Mouse (Mus musculus) thymus, postnatal 14 days (tissue): ENCODE results near the gene Gas2.

Experiments used
- DNase-seq: peaks from one replicate; pipeline ENCODE4 v3.0.0; 2021

The Gas2 gene

DNA sequence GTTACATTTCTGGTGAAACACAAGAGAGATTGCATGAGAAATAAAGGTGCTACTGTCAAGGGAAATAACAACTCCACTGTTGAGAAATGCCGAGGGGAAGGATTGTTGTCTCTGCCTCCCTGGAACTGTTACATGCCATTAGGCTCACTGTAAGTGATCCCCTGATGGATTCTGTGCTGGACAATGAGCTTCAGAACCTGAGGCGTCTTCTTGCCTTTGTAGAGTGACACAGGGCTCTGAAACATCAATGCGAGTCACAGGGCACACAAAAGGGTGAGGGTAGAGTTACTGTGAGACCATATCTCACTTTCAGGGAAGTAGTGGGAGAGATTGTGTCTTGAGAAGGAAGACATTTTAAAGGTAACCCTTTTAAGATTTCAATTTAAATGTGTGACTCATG is 23.5 kb downstream of the Gas2 start:
- no peak for DNase-seq

DNA sequence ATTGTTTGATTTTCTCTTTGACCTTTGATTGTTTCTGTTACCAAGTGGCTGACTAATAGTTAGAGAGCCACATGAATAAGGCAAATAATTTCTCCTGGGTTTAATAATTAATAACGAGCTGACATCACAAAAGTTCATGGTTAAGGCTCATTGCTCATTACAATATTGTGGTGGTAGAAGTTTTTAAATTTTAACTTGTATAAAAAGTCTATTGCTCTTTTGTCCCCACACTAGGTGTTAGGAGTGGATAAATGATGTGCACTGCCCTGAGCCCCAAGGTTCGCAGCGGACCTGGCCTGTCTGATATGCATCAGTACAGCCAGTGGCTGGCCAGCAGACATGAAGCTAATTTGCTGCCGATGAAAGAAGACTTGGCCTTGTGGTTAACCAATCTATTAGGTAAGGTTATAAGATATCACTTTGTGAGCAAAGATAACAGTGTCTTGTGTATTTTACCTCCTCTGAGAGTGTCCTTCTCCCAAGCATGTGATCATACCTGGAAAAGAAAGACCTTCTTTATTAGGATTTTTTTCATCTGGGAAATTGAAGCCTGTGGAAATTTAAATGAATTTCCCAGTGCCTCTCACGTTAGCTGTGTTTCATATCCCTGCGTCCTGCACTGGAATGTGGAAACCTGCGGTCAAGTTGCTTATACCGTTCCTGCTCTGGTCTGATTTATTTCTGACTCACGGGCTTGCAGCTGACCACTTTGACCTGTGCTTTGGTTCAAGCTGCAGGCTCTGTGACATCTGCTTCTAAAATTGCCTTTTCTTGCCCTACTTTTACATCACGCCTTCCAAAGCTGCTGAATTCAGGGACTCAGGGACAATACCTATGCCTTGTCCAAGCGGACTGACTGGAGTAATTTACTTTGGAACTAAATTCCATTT is 26.1 kb downstream of the Gas2 start:
- no peak for DNase-seq

DNA sequence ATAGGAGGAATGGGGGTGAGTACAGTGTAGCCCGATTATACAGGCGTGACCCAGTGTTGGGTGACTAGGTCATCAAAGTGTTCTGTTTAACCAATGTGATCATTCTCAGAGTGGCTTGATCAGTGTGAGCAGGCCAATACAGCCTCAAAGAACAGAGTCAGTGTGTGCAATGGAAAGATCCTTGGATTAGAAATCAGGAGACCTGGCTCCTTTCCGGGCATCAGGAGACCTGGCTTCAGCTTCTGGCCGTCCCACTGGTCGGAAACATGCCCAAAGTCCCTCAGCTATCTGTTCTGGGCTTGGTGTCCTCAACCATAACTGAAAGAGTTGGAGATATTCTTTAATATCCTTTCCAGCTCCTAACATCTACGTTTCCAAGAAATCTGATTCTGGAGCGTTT is 27.8 kb downstream of the Gas2 start:
- DNase-seq: no peak

DNA sequence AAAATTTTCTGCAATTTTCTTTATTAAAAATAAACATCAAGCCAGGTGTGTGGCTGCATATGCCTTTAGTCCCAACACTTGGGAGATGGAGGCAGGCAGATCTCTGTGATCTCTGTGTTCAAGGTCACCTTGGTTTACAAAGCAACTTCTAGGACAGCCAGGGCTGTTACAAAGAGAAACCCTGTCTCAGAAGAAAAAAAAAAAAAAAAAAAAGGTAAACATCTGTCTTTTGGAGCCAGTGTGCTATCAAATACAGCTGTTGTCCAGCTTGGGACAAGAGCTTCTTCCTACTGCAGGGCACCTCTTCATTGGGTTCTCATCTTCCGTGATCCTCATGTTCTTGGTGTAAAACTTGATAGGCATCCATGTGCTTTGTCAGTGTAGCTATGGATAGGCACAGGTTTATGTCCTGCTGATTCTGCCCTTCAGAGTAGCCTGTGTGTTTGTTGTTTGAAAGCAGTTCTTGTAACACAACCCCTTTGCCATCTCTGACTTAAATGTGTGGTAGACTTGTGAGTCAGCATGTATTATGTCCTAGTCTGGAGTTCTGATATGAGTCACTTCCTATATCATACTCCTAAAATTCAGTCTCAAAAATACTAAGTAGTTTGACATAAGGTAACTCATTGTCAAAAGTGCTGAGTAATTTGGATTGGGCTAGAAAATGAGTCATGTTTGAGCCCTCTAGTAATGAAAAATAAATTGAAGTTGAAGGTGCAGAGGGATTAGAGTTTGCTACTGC is 30.6 kb downstream of the Gas2 start:
- no peak for DNase-seq

DNA sequence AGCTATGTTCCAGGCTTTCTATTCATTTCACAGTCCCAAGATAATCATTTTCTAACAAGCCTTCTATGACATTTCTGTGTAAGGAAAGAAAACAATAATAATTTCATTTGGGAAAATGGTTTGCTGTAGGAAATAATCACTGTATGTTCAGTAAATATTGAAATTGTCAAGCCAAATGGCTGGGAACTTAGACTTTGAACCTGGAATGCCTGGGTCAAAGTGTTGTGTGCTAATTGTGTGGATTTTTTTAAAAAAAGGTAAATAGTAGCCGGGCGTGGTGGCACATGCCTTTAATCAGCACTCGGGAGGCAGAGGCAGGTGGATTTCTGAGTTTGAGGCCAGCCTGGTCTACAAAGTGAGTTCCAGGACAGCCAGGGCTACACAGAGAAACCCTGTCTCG is 31.2 kb downstream of the Gas2 start:
- DNase-seq: no peak

DNA sequence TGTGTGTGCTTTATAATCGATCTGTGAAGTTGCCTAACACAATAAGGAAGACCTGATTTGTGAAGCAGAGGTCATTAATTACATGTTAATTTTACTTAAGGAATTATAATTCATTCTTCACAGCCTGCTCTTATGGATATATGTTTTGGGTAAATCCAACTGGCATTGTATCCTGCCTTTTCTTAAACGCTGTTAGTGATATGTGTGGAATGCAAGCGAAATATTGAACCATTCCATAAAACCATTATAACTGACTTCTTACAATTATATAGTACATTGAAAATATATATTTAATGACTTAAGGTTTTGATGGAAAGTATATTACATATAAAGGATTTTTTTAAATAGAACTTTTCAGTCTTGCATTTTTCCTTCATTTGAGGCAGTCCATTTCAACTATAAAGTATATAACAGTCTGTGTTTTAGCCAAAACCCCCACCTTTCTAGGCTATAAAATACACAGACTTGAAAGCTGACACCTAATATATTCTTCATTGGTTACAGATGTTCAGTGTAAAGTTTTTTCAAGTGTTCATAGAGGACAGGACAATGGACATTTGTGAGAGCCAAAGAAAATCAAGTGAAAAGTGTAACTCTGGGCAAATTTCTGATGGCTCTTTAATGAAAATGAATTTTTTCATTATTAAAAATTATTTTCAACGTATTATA is 32.5 kb downstream of the Gas2 start:
- no peak for DNase-seq

DNA sequence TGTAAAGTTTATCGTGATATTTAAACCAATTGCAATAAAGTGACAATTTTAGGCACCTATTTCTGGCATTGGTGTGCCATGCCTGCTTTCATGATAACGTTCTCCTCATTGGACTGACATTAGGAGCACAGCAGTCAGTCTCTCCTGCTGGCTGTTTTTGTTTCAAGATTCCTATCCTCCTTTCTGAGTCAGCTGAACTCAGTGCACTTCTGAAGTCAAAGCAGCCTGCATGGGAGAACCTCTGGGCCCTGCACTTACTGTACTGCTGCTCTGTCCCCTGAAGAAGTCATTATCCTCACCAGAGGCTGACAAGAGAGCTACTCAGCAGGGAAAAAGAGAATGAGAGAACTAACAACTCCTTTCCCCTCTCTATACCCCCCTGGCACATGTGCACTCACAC is 33.1 kb downstream of the Gas2 start:
- DNase-seq: no peak

DNA sequence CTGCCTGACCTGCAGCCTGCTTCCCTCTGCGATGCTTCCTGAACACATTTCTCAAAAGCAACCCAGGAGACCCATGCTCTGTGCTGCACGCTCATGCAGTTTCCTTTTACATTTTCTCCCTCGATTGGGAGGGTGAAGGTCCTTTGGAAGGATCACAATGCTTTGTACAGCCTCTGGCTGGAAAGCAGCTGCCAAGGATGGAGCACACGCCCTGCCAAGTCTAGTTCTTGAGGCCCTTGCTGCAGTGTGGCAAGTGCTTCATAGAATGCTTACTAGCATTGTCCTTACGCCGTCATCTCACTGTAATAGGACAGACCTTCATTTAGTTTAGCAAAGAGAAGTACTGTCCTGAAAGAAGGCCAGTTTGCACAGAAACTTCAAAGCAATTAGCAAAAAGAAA is 37.3 kb downstream of the Gas2 start:
- no peak for DNase-seq

DNA sequence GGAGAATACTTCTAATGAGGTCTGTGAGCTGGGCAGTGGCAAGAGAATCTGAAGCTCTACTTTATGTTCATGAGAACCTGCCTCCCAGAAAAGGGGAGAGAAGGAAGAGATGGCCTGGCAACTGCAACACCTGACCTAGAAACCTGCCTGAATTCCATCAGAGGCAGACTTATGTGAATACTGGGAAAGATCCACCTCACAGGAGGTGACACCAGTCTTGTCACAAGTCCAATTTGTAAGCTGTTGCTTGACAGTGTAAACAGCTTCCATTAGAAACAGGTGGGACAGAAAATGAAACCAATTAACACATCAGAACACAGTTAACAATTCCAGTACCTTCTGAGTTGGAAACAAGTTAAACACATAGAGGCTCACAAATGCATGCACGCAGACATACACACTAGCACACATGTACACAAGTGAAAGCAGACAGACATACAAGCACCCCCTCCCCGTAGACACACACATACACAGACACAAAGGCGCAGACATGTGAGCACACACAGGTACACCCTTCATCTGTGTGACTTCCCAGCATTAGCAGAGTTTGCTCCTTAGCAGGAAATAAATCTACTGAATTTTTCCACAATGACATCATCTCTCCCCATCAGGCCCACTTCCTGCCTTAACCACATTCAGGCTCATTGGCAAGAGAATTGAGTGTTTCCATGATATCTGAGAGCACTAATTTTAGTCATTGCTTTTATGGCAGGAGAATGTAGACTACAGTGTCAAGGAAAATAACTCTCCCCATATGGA is 51.7 kb downstream of the Gas2 start:
- no peak for DNase-seq

DNA sequence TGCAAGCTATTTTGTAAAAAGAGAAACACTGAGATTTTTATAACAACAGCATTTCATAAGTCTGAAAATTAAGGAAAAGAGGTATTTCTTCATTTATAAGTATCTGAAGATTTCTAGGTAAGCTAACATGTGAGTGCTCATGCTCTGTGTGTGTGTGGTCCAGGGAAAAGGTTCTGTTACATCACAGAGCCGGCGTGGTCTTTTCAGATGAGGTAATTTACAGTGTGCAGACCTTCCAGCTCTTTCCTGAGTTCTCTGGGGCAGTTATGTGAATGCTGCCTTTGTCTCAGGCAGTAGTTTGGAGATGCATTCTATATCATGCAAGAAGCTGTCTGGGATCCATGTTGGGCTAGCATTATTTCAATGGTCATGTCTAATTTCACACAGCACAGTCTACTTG is 52.3 kb downstream of the Gas2 start:
- DNase-seq: no peak

DNA sequence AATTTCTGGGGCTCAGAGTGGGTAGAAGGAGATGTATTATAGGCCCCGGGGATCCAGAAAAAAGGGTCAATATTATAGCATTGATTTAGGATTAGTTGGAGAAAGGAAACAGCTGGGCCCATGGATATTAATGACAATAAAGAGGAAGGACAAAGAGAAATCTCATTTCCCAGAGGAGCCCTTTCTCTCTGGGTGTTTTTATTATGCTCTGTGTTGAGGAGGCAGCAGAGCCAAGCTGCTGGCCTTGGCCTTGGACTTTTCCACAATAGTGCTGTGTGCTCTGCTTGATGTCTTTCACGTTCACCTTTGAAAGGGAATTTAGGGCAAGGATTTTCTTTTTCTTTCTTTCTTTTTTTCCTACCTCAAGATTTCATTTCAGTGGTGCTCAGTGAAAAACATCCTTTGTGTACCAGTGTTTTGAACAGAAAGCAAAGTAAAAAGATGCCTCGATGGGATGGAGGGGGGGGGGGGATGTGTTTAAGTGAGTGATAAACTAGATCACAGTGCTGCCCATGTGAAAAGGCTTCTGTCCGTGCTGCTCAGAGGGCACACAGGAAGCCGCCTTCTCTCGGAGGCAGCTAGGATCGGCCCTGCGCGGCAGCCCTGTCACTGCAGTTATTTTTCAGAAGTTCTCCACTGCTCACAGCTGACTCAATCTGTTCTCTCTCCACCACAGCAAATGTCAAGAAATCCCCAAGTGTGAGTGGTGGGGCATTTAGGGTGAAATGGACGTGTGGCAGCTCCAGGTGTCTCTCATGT is 67.1 kb downstream of the Gas2 start:
- DNase-seq: no peak

DNA sequence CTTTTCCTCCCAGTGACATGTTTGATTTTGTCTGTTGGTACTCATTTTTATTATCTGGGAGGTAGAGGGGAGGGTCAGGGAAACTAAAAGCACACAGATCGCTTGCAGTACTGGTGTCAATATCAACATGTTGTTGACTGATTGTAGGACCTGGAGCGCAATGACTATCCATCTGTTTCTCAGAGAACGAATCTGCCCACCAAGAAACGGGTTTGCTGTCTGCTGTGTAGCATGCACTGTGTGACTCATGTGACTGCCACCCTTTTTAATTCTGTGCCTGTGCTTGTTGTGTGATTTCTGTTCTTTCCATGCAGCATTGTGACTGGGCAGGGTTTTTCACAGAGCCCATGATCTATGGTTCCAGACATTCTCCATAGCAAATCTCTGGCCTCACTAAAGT is 69.4 kb downstream of the Gas2 start:
- no peak for DNase-seq

DNA sequence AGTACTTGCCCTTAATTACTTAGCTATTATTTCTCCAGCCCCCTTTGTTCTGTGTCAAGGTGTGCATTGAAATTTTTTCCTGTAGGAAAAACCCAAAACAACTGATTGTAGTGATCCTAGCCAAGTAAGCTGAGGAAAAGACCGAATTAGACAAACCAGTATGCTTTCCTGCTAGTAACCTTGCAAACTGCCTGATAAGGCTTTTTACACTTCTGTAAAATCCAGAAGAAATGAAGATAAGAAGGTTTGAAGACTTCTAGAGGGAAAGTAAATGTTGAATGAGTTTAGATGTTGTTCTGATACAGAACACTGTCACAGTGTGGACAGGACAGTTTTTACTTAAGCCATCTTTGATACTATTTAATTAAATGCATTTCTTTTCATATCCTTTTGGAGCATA is 75.5 kb downstream of the Gas2 start:
- DNase-seq: no peak

DNA sequence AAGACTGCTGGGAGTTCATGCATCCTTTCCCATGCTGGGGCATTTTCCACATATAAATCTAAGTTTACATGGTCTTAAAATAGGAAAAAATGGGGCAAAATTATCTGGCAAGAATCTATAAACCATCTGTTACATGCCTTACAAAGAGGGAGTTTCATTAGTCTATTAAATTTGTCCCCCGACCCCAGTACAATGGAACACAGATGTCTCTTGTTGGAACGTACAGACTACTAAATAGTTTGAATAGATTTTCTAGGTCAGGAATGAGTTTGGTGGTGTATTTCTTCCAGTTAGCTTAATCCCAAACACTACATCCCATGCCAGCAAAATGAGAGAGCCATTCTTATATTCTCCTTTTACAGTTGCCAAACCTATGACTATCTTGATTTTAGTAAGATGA is 78.6 kb downstream of the Gas2 start:
- DNase-seq: no peak

DNA sequence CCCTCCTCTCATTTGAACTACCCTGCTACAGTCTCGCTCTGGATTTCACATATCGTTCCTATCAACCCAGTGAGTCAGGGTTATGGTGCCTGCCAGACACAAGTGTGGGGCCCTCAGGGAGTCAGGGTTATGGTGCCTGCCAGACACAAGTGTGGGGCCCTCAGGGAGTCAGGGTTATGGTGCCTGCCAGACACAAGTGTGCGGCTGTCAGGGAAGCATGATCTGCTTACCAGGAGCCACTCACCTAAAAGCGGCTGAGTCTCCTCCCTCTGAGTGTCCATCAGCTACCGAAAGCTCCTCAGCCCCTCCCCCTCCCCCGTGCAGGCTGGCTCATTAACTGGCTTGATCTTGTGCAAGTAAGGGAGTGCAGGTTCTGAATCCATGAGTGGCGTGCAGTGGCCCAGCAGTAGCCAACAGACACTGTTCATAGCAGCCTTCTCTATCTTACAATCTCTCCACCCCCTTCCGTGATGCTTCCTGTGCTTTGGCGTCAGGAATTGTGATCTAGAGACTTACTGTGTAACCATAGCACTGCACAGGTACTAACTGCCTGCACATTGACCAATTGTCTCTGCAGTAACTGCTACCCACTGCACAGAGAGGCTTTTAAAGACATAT is 93.7 kb downstream of the Gas2 start:
- no peak for DNase-seq

DNA sequence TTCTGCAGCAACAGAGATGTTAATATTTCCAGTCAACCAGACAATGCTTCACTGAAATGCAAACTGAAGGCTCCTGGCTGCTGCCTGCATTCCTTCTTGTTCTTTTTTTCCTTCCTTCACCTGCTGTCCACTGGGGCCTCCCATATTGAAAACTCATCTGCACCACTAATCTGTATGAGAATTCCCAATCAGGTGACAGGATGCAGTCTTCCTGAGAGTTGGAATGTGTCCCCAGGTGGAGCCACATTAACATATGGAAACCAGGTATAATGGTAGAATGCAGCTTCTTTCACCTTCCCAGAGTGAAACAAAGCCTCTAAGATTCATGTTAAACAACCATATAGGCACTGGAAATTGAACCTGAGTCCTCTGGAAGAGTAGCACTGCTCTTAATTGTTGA is 96.0 kb downstream of the Gas2 start:
- no peak for DNase-seq

DNA sequence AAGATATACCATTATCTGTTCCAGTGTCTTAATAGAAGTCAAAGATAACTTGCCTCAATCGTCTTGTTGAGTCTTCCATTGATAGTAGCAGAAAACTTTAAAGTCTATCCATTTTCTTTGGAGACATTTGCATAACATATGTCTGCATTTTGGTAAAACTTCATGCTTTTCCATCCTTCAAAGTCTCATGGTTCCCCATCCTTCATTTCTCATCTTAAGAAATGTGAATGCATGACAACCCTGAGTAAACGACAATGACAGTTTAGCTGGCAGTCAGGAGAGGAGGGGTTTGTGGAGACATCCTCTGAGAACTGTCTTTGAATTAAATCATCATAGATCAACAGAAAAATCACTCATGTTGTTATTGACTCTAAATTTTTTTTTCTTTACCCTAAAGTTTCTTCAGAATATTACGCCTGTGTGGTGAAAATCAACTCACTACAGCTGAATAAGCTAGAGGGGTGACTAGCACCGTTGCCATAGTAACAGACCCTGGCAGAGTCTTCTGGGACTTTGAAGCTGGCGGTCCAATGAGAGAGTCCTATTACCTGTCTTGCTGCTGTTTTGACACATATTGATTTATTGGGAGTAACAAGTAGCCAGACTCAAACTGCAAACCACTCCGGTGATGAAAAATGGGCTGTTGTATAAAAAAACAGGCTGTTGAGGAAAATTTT is 99.0 kb downstream of the Gas2 start:
- DNase-seq: no peak

DNA sequence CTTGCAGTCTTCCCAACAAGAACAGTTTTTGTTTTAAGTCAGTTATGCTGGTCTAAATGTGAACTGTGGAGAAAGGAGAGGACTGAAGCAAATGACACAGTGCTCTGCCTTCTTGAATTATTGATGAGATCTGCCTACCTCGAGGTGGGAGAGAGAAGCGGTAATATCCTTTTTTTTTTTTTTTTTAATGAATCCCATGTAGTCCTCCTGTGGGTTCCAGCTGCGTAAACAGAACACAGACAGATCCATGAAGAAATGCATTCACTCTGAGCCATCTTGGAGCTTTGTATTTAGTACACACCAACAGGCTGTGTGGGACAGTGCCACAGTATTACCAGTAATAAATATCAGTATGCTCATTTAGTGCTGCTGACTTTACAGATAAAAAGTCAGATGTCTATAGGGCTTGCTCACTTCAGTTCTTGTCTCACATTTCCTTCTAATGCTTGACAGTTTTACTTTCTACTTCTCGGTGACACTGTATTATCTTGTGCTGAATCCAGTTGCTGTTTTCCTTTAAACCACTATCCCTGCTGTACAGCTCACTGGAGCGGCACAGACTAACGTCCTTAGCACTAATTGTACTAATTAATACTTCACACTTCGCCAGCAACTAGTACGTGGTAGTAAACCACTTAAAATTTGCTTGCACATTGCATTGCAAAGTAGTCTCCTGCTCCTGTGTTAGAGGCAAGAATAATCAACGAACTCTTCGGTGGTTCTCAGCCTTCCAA is 100.6 kb downstream of the Gas2 start:
- DNase-seq: no peak

DNA sequence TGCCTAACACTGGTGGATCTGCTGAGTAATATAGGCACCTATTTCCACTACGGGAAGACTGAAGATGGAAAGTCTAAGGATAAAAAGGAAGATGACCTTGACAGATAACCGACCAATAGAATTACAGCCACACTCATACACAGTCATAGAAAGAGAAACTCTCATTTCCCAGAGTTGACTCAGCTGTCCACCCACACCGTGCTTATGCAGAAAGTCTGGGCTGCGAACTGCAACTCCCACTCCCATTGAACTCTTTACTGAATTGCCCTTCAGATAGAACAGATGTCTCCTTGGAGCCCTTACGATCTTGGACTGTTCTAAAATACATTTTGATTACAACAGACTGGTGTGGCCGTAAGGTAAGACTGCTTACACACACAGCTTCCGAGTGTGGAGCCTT is 102.9 kb downstream of the Gas2 start:
- no peak for DNase-seq

DNA sequence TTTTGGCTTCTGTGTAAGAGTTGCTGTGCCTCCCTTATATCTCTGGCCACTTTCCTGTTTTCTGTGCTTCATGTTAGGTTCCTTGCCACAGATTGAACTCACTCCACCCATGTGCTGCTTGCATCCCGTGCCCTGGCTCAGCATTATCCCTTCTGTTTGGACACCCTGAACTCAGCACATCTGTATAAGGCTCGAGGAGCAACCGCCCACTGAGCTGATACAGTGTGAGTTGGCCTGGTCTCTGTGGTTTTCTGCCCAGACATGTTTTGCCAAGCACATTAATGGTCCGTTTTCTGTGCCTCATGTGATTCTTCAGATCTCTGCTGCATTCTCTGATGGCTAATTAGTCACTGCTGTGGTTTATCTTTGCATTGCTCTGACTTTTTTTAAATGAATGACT is 105.8 kb downstream of the Gas2 start:
- no peak for DNase-seq

DNA sequence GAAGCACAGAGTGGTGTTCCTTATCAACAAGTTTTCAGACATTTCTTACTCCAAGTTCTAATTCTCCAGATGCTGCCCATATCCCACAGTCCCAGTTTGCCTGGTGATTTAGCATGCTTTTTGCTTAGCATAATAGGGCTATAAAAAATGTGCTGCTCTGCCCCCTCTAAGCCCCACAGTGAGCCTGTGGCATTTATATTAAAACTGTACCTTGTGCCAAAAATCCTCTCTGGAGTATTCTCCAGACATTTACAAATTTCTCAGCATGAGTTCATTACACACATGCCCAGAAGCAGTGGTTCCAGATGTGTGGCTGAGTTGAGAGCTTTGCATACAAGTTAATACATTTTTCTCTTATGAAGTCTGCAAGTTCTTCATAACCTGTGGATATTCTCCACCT is 107.6 kb downstream of the Gas2 start:
- no peak for DNase-seq
